Mouse (Mus musculus) gastrocnemius, postnatal 36 days (tissue): ENCODE results near the gene Bcl6b. TPM values are rescaled to one million over a fixed set of nuclear protein-coding genes. Genes with fewer than 3 reads are reported as not detected.

Experiments
- DNase-seq, 2 experiments: peaks; one replicate each; pipeline ENCODE4 v3.0.0; 2022
- intact Hi-C: fragments of 180-260 bp; cut with DNase I; formaldehyde crosslinking; loops from one replicate; pipeline ENCODE4 v1.15.1; 2025
- total RNA-seq, 2 experiments: library from RNA; stranded (reverse); gene quantifications; 2 replicates each; pipeline ENCODE4 v1.2.3; 2021

The Bcl6b gene
- total RNA-seq, 2 experiments from 2014 or later: 3.7 to 6.5 TPM

DNA sequence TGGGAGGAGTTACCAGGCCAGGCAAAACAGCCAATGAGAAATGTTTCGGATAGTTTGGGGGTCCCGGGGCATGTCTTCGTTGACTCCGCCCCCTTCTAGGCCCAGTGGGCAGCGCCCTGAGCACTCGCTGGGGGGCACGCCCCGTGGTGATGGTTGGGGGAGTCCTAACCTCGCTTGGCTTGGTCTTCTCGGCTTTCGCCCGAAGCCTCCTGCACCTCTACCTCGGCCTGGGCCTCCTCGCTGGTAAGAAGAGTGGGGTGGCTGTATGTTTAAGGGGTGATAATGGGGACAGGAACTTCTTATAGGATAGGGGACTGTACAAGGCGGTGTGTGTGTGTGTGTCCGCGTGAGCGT, 14.8 kb downstream of the Bcl6b start:
- intact Hi-C loops: loop anchor here (5.0 kb wide), 1 partner anchor 158 kb away; no protein-coding TSS in a partner anchor
- DNase-seq: no peak

DNA sequence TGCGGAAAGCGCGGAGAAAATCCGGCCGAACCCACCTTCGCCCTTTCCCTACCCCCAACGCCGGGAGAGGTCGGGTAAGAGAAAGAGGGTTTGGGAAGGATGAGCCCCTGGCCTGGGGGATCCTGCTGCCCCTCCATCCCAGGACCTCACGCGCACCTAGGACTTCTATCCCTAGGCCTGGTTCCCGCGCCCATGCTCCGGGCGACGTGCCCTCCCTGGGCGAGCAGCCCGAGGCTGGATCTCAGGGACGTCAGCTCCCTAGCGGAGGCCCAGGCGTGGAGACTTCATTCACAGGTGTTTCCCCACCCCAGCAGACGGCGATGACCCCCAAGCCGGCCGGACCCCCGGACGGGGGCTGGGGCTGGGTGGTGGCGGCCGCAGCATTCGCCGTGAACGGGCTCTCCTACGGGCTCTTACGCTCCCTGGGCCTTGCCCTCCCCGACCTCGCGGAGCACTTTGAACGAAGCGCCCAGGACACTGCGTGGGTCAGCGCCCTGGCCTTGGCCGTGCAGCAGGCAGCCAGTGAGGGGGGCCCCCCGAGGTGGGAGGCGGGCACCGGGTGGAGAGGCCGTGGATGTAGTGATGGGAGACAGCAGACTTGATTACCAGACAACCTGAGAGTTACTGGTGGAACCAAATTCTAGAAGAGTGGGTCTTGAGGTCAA, 15.3 kb downstream of the Bcl6b start:
- intact Hi-C loops: loop anchor here (5.0 kb wide), 1 partner anchor 157 kb away; no protein-coding TSS in a partner anchor
- DNase-seq: no peak

DNA sequence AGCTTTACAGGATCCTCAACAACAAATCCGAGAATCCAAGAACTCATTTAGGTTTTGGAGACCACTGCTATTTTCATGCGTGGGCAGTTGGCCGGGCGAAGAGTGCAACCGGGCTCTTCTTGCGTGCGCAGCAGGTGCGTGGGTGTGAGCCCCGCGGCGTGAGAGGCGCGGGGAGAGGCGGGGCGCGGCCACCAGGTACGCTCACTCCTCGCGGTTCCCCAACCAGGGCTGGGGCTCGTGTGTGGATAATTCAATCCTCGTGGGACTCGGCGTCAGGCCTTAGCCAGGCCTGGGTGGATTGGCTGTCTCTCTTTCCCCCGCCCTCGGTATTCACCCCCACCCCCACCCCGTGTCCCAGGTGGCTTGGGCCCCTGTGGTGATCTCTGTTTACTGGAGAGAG, 15.9 kb downstream of the Bcl6b start:
- DNase-seq: no peak
- intact Hi-C loops: loop anchor here (2.0 to 5.0 kb wide), 2 partner anchors 139 to 156 kb away; no protein-coding TSS in a partner anchor

DNA sequence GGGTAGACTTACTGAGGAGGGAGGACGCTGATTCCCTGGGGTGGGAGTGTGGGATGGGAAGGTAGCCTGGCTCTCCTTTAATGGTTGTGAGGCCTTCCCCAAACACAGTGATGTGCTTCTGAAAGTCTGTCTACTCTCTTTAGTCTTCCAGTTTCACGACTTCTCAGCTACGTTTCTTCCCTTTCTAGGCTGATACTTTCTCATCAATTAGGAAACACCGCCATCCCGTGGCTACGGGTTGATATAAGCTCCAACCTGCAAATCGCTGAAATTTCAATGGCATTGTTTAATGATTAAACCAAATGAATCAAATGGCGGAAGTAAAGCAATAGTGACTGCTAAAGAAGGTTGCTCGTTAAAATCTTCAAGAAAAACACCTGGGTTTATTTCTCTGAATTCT, 16.7 kb downstream of the Bcl6b start:
- DNase-seq: peak in 1 of 2 experiments; percentile 59
- intact Hi-C loops: loop anchor here (2.0 to 5.0 kb wide), 2 partner anchors 138 to 156 kb away; no protein-coding TSS in a partner anchor

DNA sequence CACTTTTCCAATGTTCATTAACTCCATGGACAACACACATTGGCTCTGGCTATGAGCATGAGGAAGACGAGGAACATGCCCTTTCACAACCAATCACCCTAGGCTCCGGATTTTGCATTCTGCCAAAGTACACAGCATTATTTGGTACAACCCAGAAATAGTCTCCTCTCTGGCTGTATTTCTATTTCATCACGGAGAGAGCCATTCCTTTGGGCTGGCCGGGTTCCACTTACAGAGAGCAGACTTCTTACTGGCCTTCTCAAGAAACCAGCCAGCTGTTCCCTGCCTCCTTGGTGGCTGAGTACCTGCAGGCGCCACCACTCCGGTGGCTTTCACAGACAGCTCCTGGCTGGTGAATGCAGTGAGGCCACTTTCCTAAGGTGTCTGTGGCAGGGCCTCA, 17.2 kb downstream of the Bcl6b start, which contains the start of gene Slc16a11:
TSS of gene Slc16a11 (plus strand) at position 330 of the 400 bp plus-strand sequence.
- no peak for DNase-seq
- intact Hi-C loops: loop anchor here (2.0 to 5.0 kb wide), 2 partner anchors 138 to 155 kb away; no protein-coding TSS in a partner anchor

DNA sequence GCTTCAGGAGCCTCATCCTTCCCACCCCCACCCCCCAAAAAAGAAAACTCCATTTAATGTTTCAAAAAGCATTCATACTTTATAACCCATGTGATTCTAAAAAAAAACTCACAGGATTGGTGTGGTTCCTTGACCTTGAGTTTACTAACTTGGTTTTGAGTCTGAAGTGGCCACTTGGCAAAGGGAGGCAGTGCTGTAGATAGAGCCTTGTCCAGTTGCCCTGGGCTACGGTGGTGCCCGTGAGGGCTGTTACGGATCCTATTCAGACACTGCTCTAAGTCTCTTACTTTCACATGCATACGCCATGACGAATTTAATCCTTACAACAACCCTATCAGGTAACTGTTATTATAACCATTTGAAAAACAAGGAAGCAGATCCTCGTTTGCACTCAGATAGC, 17.6 kb downstream of the Bcl6b start:
- intact Hi-C loops: loop anchor here (2.0 to 5.0 kb wide), 2 partner anchors 137 to 155 kb away; no protein-coding TSS in a partner anchor
- no peak for DNase-seq

DNA sequence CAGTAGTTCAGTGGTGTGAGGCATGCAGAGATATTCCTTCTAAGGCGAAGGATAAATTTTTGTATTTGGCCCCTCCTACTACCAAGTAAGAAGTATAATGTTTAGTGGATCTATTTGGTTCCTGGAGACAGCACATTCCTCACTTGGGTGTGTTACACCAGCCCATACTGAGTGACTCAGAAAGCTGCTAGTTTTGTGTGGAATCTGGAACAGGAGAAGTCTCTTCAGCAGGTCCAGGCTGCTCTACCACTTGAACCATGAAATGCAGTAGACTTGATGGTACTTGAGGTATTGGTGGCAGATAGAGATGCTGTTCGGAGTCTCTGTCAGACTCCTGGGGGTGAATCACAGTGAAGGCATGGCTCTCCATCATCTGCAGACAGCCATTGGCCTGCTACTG, 18.9 kb downstream of the Bcl6b start:
- DNase-seq: no peak
- intact Hi-C loops: loop anchor here (5.0 kb wide), 1 partner anchor 153 kb away; no protein-coding TSS in a partner anchor

DNA sequence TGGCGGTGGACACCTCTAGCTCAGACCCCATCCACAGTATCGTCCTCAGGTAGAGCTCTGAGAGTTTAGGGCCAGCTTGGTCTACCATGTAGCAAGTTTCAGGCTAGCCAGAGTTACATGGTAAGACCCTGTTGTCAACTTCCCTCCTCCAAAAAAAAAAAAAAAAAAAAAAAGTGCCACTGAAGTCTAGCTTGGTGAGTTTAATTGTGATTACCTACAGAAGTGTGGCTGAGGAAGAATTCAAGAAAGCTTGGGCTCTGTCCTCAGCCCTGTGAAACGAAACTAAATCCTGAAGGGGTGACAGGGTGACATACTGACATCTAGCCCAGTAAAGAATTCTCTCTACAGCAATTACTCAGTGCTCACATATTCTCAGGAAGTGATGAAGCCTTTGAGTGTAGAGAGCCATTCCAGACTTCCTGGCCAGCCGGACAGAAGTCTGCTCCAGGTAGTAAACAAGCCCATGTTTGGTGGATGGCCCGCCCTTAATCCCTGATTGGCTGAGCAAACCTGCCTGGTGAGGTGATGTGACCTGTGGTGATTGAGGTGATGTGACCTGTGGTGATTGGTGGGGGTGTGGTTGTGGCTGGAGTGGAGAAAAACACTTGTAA, 20.7 kb downstream of the Bcl6b start:
- intact Hi-C loops: no loop called here
- DNase-seq: no peak

DNA sequence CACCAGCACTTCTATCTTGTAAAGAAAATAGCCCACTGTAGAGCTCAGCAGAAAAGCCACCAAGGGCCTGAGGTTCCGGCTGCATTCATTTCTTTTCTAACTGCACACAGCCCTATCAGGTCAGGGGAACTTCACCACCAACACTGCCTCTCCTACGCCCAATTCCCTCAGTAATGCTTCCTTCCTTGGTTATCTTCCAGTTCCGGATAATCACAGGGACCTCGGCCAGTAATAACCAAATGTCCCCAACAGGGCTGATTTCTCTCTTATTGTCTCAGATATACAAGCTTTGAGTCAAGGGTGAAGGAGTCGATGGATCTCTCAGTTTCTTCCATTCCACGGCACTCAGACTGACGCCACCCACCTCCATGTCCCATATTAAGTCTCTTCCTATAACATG, 22.3 kb downstream of the Bcl6b start:
- DNase-seq: no peak
- intact Hi-C loops: no loop called here

DNA sequence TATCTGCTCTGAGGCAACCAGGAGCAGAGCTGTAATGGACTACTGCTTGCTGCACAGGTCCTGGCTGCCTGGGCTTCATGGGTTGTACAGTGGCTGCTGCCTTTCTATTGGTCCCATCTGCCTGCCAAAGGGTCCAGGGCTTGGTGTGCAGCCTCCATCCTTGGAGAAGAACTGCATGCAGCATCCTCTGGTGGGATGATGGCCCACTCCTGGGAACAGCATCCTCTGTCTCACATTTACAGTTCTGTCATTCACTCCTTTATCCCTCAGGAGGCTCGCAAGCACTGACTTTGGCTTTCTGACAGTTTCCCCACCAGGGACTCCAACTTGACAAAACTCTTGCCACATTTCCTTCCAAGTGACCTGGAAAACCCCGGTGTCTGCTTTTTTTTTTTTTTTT, 22.8 kb downstream of the Bcl6b start:
- intact Hi-C loops: no loop called here
- DNase-seq: no peak

DNA sequence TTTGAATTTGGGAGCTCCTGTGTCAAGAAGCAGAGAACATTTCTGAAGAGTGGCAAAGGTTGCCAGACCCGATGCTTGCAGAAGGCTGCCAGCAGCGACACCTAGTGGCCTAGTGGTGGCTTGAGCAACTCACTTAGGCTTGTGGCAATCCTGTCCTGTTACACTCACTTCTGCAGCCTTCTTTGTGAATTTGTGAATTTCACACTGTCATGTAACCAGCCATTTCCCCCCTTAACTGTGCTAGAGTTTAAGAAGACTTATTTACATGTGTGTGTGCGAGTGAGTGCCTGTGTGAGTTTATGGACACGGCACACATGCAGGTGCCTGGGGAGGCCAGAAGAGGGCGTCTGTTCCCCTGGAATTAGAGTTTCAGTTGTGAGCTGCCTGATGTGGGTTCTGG, 27.9 kb downstream of the Bcl6b start:
- peak; percentile 73 to 79 for DNase-seq
- intact Hi-C loops: loop anchor here (2.0 kb wide), 1 partner anchor 127 kb away; no protein-coding TSS in a partner anchor

DNA sequence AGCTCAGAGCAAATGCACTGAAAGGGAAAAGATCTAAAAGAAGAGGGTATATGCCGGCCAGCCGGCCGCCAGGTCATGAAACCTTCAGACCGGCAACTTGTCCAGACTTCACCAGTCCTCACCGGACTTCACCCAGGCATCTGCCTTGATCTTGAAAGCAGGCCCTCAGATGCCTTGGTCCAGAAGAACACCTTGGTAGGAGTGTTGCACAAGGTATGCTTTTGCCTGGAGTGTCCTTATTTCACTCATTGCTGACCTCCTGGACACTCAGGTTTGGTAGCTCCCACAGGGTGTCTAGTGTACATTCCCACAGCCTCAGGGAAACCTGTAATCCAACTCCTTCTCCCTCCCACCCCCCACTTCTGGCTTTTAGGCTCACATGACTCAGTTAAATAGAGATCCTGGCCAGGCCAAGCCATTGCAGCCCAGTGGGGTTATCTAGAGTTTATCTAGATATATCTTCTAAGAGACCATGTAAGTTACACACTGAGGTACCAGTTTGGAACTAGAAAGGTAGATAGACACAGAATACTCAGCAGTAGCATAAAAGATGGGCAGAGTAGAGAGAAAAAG, 29.5 kb downstream of the Bcl6b start:
- intact Hi-C loops: loop anchor here (2.0 kb wide), 1 partner anchor 125 kb away; no protein-coding TSS in a partner anchor
- DNase-seq: no peak

DNA sequence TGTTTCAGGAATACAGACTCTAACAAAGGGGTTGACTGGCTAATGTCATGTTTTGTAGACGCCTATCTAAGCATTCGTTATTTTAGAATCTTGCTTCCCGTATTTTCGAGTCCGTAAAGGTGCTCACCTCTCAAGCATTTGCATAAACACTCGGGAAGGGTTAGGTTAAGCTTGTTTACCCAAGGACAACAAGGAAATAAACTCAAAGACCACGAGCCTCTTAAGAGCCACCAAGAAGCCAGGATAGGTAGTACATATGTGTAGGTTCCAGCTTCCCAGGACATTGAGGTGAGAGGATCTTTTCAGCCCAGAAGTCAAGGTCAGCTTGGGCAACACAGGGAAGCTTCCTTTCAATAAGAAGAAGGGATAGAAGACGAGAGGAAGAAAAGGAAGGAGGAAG, 30.5 kb downstream of the Bcl6b start:
- no peak for DNase-seq
- intact Hi-C loops: no loop called here

DNA sequence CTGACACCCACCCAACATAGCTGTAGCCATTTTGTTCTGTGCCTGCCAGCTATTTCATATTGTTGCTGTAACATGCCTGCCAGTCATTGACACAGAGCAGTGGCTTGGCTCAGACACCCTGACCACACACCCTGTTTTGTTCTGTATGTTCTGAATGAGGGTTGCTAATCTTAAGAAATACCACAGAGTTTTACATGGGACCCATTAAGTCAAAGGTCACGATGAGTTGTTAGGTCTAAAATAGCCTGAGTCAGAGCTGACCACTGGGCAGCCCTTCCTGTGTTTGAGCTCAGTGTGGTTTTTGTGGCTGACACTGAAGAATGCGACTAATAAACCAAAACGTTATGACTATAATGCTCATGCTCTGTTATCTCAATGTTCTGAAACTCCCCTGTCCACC, 31.3 kb downstream of the Bcl6b start:
- intact Hi-C loops: no loop called here
- DNase-seq: no peak

DNA sequence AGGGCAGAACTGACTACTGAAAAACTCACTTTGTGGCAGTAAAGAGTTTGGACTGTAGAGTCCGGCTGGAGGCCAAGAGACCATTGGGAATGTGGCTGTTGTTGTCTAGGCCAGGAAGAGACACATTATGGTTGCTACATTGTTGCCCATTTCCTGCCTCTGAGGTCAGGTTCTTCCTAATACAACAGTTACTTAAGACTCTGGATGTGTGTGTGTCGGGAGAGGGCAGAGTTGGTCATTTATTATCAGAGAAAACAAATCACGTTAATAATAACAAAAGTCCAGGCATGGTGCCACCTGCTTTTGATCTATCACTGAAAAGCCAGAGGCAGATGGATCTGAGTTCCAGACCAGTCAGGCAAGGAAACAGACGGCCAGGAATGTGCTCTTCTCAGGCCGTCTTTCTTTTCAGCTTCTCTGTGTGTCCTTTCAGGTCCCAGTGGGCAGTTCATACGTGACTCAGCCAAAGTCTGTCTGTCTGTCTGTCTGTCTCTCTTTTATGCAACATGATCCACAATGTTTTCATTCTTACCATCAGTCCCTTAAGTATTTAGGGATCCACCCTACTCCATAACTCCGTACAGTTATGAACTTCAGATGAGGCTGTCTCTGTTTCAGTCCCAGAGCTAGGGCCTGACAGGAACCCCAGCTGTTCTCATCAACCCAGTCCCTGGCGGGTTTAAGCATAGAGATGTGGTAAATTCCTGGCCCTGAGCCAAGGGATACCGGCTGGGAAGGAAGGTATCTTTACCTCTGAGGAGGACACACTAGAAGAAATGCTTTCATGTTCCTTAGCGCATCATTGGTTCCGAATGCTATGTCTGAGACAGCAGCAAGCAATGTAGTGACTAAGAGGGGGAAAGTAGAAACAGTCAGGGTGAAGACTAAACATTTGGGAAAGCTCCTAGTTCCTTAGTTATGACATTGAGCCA, 36.0 kb downstream of the Bcl6b start:
- DNase-seq: no peak

DNA sequence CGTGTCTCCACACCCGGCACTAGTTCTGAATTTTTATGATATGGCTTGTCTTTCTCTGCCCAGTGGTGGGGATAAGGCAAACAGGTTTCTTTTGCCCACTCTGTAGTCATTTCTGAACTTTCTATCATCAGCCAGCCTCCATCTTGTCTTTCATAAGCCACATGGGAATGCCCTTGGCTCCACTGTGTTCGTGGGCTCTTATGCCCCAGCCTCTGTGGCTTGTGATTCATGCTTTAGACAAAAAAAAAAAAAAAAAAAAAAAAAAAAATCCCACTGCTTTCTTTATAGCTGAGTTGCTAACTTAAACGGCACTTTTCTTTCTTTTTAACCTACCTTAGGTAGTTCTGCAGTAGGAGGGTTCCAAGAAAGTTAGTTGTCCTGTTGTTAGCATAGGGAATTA, 37.4 kb downstream of the Bcl6b start:
- intact Hi-C loops: no loop called here

More for the DNA sequence above, 36.0 kb downstream of the Bcl6b start:
- intact Hi-C loops: no loop called here

DNA sequence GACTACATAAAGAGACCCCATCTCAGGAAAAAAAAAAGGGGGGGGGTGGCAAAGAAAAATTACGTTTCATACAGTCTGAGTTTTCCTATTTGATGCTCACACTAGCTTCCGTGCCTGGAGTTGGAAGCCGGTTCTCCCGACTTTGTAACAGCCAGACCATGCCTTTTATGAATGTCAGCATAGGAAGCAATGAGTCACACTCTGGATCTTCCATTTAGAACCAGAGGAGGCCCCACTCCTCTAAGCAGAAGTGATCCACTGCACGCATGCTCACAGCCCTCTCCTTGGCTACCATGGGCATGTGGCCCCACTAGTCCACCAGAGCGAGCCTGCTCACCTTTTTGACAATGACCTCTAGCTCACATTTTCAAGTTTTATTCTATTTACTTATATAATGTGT, 38.4 kb downstream of the Bcl6b start:
- intact Hi-C loops: no loop called here
- DNase-seq: no peak

More for the DNA sequence above, 37.4 kb downstream of the Bcl6b start:
- DNase-seq: no peak

DNA sequence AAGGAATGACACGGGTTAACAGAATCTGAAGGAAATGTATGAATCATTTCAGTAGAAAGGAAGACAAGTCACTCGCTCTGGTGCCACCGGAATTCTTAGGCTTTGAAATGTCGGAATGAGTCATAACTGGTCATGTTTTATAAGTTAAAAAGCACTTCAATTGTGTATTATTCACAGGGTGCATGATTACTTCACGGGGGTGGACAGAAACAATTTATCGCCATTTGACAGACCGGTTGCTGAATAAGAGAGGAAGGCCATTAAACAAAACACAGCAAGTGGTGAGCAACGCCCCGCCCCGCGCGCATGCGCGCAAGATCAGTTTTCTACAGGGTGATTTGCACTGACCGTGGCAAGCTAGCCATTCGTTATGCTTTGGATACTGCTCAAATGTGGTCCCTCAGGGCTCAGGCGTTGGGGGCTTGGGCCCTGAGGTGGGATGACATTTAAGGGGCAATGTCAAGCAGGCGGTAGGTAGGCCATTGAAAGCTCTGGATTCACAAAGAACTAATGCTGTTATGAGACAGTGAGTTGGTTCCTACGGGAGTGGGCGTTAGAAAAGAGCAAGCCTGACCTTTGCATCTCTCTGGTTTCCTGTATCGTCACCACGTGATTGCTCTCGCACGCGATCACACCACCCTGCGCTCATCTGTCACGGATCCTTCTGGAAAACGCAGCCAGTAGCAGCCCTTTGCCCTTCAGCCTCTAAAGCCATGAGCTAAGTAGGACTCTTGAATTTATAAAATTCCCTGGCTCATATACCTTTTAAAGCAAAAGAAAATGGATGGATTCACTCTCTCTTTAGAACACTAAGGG, 40.1 kb downstream of the Bcl6b start:
- DNase-seq: no peak
- intact Hi-C loops: no loop called here

DNA sequence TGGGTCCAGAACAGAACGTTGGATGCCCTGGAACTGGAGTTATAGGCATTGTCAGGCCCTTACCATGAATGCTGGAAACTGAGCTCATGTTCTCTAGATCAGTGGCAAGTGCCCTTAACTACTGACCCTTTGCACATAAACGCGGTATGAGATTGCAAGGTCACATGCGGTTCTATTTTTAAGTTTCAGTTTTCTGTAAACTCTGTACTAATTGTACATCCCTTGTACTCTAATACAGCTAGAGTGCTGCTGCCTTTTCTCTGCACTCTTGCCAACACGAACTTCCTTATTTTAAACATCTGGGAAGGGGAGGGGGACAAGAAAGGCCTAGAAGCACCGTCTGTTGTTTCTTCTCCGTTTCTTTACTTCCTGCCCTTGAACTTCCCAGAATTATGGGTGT, 44.5 kb downstream of the Bcl6b start:
- no peak for DNase-seq
- intact Hi-C loops: no loop called here

DNA sequence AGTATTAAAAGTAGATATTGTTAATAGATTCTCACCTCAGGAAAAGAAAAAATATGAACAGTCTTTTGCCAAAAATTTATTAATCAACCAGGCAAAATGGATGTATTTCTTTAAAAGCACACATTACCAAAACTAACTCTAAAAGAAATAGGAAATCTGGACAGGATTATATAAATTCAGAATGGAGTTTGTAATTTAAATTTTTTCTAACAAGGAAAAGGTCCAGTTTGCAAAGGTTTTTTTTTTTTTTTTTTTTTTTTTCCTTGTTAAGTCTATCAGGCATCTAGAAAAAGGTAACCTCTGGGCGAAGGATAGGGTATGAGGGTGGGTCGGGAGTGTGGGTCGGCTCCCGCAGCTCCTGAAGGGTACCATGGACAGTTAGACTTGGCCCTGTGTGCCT, 49.1 kb downstream of the Bcl6b start:
- DNase-seq: no peak
- intact Hi-C loops: no loop called here
